Mouse (Mus musculus) thymus, postnatal 0 days (tissue): ENCODE measurements around the gene Brf1. TPM values are rescaled to one million over a fixed set of nuclear protein-coding genes. Genes with fewer than 3 reads are reported as not detected.

Experiments used
- microRNA-seq: library from miRNA; unstranded; fragments of <30 nt; microRNA quantifications from one replicate; pipeline ENCODE4, GENCODE M21; 2016; ENCODE audit warnings: borderline number of aligned reads
- polyA plus RNA-seq: library from polyadenylated mRNA; unstranded; fragments of >200 nt; fragmentation: Nextera tagmentation; extraction: Ambion mirVana; gene quantifications from 2 replicates; pipeline ENCODE4 v1.2.1, GENCODE M21; 2015

Brf1 gene
- polyA plus RNA-seq, 1 experiment from 2014 or later = 89.0 TPM

Small RNA genes lying within 50 kb of the gene (microRNA-seq; reads per million reads assigned to microRNA genes)
- not detected for gene Mir6941

Other genes with a start within 250 kb of the Brf1 start
- 46.2 and 49.3 TPM in 2 replicates for gene Pld4, start 240.0 kb downstream of the Brf1 start, polyA plus RNA-seq
- gene Ahnak2, start 198.0 kb downstream of the Brf1 start, polyA plus RNA-seq = 1.0 and 1.2 TPM in 2 replicates
- gene Clba1, start 191.8 kb downstream of the Brf1 start, polyA plus RNA-seq = 4.8 and 4.9 TPM in 2 replicates
- 147 and 151 TPM in 2 replicates for gene Cdca4, start 171.3 kb downstream of the Brf1 start, polyA plus RNA-seq
- gene Gpr132, start 132.5 kb downstream of the Brf1 start, polyA plus RNA-seq = 26.6 and 28.5 TPM in 2 replicates
- gene Jag2, start 70.9 kb downstream of the Brf1 start, polyA plus RNA-seq = 8.3 and 10.2 TPM in 2 replicates
- 93.9 and 98.4 TPM in 2 replicates for gene Nudt14, start 58.6 kb downstream of the Brf1 start, polyA plus RNA-seq
- 16.4 and 18.0 TPM in 2 replicates for gene Btbd6, start 24.2 kb downstream of the Brf1 start, polyA plus RNA-seq
- 5.2 and 6.4 TPM in 2 replicates for gene Pacs2, start 13.8 kb upstream of the Brf1 start, polyA plus RNA-seq
- not detected in 2 replicates for gene Tex22, start 73.8 kb upstream of the Brf1 start, polyA plus RNA-seq
- 11.7 and 13.6 TPM in 2 replicates for gene Mta1, start 97.6 kb upstream of the Brf1 start, polyA plus RNA-seq
- gene Crip2, start 139.5 kb upstream of the Brf1 start, polyA plus RNA-seq = 113 and 122 TPM in 2 replicates
- gene Crip1, start 145.6 kb upstream of the Brf1 start, polyA plus RNA-seq = 2,725 and 3,094 TPM in 2 replicates
- gene Tedc1, start 155.7 kb upstream of the Brf1 start, polyA plus RNA-seq = 49.4 and 71.1 TPM in 2 replicates
- gene Tmem121, start 185.2 kb upstream of the Brf1 start, polyA plus RNA-seq = 35.5 and 37.2 TPM in 2 replicates